Mouse (Mus musculus) hematopoietic stem cell, adult 5-6 weeks (primary cell): ENCODE measurements at regions not wholly inside any gene's neighbourhood (a gene's known extent, or its start where the extent isn't known, plus 50 kb on each side); places are given as distances from the start of the nearest gene placed in this dataset.

ENCODE experiments used
- ATAC-seq, 2 experiments: fragments of 125-278 bp in 1 of 2; replicated peaks in 1 of 2; 2 replicates each; pipeline ENCODE4 v1.8.0; 2016 to 2017; ENCODE audit warnings: inconsistent platforms in 2 of 2, mild to moderate bottlenecking in 2 of 2, moderate number of reproducible peaks in 2 of 2, low read depth in 1 of 2, moderate TSS enrichment in 1 of 2; ENCODE audit not compliant: low FRiP score in 2 of 2, poor library complexity in 2 of 2, severe bottlenecking in 2 of 2, insufficient read depth in 1 of 2, low TSS enrichment in 1 of 2

DNA sequence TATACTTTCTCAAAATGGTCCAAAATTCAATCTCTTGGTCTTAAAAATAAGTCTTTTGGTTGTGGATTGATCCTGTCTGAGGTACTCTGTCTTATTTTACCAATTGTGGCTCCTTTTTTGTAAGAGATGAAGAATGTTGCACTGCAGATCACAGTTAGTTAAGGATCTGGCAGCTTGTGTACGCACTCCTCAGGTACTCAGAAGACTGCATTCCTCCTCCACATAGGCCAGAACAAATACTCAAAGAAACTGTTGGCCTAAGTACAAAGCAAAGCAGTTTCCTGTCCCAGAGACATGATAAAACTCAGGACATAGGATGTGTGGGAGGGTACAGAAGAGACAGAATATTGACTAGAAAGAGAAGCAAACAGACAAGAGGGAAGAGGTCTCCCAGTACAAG is 155.4 kb downstream of the Atp6ap1l start:
- ATAC-seq: no peak

GRCm38 (mm10) chr13:90745063-90745462 is 160.1 kb downstream of the Atp6ap1l start:
- ATAC-seq: no peak

DNA sequence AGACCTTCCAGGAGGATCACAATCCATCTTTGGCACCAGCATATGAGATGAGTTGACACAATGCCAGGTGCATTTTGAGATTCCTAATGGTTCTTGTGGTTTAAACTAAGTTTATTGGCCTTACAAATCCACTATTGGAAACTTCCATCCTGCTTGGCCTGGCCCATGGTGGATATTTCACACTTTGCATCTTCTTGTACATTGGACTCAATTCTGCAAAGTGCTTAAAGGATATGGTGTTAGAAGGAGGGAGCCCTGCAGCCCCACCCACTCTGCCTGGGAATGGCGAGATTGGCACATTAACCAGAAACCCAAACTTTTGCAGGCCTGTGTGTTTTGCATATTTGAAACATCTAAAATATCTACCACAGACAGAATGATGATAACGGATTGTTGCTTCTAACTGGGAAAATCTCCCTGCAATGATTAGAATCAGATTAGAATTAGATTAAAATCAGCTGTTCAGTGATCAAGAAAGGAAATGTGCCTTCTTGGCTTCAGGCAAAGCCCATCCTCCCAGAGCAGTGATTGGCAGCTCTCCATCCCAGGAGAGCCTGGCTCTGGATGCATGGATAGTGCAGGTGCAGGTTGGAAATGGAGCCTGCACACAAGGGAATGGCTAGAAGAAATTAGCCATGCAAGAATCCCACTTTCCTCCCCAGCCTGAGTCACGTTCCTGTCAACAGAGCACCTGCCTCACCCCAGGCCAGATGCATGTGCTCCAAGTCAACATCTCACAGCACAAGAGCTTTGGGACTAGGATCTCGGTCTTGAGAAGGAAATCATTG is 162.3 kb downstream of the Atp6ap1l start:
- ATAC-seq: no peak

DNA sequence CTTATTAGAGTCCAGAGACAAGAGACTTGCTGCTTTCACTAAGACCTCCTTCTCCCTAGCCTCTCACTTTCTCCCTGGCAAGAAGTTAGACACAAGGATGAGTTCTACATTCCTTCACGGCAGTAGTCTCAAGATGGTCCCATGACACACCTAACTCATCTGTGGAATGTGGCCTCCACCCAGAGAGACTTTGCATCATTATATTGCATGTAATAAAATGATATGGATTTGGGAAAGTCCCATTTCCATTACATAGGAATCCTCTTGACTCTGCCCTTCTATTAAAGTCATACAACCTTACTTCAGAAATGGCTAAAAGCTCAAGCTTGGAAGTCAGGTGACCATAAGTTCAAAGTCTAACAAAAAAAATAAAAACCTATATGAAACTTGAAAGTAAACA is 165.4 kb downstream of the Atp6ap1l start:
- no peak for ATAC-seq

- no peak for ATAC-seq
Observed at GRCm38 (mm10) chr13:90738513-90738912, 166.6 kb downstream of the Atp6ap1l start.

- ATAC-seq: no peak
Observed at GRCm38 (mm10) chr13:90733265-90733664, 171.9 kb downstream of the Atp6ap1l start.

- ATAC-seq: no peak
Observed at GRCm38 (mm10) chr13:90729078-90729477, 176.1 kb downstream of the Atp6ap1l start.

GRCm38 (mm10) chr13:90727816-90728215 is 177.3 kb downstream of the Atp6ap1l start:
- ATAC-seq: no peak

DNA sequence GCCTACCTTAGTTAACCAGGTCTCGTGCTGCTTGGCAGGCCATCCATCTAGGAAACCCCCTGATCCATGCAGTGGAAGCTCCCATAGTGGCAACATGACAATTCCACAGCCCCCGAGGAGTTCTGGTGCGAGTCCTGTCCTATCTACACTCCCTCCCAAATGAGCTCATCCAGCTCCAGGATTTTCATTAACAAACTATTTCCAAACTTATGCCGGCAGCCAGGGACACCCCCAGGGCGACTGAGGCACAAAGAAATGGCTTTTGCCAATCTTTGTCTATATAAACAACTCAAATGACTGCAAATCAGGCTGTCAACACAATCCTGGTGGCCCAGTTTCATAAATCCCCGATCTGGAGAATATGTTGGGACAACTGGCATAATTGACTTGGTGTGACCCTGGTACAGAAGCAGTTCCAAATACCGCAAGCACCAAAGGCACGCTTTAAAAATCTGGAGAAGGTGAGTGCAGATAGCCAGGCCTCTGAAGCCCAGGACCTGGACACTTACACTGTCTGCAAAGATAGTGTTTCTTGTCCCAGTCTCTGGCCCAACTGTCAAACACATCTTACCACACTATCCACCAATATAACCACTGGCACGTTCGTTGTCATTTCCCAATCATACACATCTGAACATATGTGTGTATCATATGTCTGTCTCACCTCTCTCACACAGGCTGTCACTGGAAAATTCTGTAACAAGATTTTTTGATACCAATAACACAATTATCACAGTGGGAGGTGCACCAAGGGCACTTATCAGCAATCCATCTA is 179.9 kb downstream of the Atp6ap1l start:
- ATAC-seq: no peak

GRCm38 (mm10) chr13:90724598-90724997 is 180.6 kb downstream of the Atp6ap1l start:
- ATAC-seq: no peak

- ATAC-seq: no peak
Observed at GRCm38 (mm10) chr13:90723533-90723898, 181.6 kb downstream of the Atp6ap1l start.

GRCm38 (mm10) chr13:90722599-90723532 is 182.3 kb downstream of the Atp6ap1l start:
- ATAC-seq: 0 out of 4 replicates have a peak, but pooled peaks of 1 of the 2 experiments have one; percentile 17

DNA sequence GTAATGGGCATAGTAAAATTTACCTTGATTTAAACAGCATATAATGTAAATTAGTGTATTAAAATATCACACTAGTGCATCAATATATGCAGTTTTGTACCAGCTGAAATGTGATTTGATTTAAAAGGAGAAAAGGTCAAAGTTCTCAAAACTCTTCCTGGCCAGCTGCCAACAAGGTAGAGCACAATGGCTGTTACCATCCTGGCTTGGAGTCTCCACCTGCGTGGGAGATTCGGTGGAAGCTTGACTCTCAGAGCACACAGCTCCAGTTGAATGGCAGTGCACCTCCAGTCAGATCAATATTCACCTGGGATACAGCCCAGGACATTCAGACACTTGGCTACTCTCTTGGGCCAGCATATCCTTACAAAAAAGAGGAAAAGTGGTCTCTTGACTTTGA is 220.8 kb downstream of the Atp6ap1l start:
- ATAC-seq: no peak

- ATAC-seq: no peak
Observed at GRCm38 (mm10) chr13:90679162-90680010, 225.8 kb downstream of the Atp6ap1l start.

- no peak for ATAC-seq
Observed at GRCm38 (mm10) chr13:90673823-90674222, 231.3 kb downstream of the Atp6ap1l start.

DNA sequence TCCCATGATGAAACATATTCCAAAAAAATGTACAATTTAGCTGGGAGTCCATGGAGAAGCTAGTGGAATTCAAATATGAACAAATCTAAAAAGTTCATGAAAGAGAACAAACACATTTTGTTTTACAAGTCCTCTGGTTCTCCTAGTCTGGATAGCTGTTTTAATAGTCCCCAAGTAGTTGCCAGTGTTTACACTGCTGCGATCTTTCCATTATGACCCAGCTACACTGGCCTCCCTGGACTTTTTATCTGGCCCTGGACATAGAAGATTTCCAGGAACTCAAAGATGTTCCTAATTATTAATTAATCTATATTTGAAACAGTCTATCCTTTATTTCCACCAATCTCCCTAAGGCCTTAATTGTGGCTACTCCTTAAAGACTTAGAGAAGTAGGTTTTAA is 232.1 kb downstream of the Atp6ap1l start:
- ATAC-seq: no peak

DNA sequence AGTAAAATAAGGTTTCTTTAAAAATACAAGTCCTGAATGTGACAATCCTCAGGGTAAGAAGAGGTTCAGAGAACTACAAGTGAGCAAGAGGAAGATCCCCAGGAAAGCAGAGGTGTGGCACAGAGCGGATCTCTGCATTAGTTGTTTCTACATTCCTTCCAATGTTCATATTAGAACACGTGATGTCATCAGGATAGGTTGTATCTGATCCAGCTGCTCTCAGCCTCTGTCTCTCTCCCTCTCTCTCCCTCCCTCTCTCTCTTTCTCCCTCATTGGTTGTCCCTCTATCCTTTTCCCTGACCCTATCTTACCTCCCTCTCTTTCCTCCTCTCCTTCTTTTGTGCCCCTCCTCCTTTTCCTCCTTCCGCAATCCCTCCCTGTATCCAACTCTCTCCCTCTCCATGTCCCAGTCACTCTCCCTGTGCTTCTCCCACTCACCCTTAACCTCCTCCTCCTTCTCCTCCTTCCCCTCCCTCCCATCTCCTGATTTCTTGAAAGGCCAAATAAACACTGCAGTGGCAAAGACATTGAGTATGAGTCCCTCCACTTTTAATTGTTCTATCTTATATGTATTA is 243.5 kb downstream of the Atp6ap1l start:
- no peak for ATAC-seq
